Mouse (Mus musculus) lung, adult 18-20 months (tissue): ENCODE data around the gene Btbd3.

ENCODE experiments used
- DNase-seq, 2 experiments: peaks; one replicate each; pipeline ENCODE4 v3.0.0; 2022; ENCODE audit warnings: mixed read lengths in 2 of 2

The Btbd3 gene

DNA sequence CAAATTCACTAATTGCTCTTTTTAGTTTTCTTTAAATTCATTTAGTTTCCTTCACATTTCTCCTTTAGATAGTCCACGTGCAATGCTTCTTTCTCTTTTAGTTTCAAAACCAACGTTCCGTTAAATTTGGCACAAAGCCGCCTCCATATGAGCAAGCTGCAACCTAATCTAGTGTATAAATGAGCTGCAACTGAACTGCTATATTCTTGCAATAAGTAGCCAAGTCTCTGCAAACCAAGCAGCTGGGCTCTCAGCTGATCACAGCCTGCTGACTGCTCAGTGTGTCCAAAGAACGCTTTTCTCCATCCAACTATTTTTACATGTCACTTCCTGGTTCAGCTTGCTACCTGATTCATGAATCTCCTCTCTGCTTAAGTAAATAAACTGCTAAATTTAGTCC lies 295.2 kb downstream of the Btbd3 start:
- DNase-seq = no peak

DNA sequence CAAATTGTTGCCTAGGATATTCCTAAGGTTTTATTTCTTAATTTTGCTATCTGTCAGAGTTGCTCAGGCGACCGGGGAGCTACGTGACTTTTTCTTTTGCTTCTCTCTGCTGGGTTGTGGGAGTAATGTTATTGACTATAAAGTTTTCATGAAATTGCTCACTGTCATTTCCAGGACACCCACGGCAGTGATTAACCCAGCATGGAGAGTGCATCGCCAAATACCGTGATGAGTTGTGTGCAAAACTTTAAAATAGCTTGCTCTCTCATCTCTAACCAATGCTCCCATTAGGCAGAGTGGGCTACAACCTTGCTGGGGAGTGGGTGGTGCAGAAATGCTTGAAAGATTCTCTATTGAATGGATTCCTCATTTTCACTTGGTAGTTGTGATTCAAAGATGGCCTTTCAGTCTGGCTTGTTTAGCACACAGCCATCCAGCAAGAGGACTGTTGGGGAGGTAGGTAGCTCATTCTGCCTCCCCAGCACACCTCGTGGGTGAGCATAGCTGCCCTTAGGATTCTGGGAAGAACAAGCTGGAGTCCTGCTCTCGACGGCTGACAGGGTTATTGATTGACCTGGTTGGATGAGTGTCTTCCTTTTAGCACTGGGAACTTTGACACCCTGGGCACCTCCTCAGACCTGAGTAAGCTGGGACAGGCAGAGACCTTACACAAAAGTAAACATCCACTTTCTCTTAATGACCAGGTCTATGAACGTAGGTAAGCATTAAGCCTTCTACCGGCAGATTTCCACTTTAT lies 298.9 kb downstream of the Btbd3 start:
- DNase-seq = no peak

- no peak for DNase-seq
These were observed 329.6 kb downstream of the Btbd3 start for GRCm38 (mm10) chr2:138585930-138586329.

DNA sequence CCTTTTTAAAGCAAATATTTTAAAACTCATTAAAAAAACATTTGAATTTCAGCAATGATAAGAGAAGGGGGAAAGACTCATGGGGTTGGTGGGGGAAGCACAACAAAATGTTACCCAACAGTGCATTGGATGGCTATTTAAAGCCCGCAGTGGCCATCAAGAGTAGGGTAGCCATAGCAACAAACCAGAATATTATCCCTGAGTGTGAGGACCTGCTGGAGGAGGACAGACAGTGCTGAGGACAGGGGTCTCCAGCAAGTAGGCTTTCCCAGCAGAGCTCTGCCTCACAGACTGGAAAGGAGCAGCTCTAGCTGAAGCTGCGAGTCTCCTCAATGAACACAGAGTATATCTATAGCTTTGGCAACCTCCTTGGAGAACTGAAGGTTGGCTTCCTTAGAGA lies 331.0 kb downstream of the Btbd3 start:
- no peak for DNase-seq

GRCm38 (mm10) chr2:138587795-138588545 lies 331.6 kb downstream of the Btbd3 start:
- DNase-seq = no peak

- no peak for DNase-seq
These were observed 332.7 kb downstream of the Btbd3 start for GRCm38 (mm10) chr2:138589105-138589504.

- no peak for DNase-seq
These were observed 333.9 kb downstream of the Btbd3 start for GRCm38 (mm10) chr2:138590307-138590706.

DNA sequence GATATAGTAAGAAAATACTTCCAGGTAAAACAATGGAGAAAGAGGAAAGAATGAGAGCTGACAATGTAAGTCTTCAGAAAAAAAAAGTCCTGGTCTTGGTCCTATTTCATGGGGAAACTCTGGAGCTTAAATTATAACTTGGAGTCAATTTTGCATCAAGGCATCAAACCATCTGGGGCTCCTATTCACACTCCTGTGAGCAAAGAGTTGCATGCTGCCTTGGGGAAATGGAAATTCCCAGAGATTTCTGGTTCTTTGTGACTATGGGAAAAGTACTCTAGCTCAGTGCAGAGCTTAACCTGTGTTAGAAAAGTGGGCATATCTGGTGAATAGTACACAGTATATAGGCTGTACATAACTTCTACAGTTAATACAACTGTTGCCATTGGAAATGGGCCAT lies 356.0 kb downstream of the Btbd3 start:
- no peak for DNase-seq

DNA sequence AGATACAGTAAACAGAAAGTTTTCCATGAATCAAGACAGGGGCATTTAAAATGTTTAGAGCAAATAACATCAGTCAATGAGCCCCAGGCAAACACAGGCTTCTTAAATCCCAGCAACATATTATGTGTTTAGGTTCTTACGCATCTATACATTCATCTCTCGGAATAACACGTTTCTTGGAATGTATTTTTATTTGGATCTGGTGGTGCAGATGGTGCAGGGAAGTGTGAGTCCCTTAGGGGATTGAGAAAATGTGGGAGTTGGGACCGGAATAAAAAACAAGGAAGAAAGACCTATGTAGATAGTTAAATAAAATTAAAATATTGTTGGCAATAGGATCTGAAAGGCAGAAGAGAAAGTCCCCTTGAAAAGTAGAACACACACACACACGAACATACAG lies 361.1 kb downstream of the Btbd3 start:
- DNase-seq = no peak
